Mouse (Mus musculus): ENCODE data around the gene Pxn.
"Not testable (repeated sequence)": the region's sequence is repeated elsewhere in the genome, so short reads cannot be mapped to it uniquely, and the experiment has no call there.

Pxn gene

GRCm38 (mm10) chr5:115509321-115509761, 2.9 kb downstream of the Pxn start:
- DNase-seq (ENCODE audit: low spot score in 2 of 2), result no peak

- no peak for DNase-seq (ENCODE audit: low spot score in 2 of 2)
Measured at GRCm38 (mm10) chr5:115509790-115510689, 3.6 kb downstream of the Pxn start.

GRCm38 (mm10) chr5:115512375-115512774, 5.9 kb downstream of the Pxn start:
- DNase-seq (ENCODE audit: low spot score in 2 of 2), result no peak

- DNase-seq (ENCODE audit: low spot score in 2 of 2), result no peak
Measured at GRCm38 (mm10) chr5:115513246-115513645, 6.8 kb downstream of the Pxn start.

GRCm38 (mm10) chr5:115513721-115514120, 7.2 kb downstream of the Pxn start:
- DNase-seq (ENCODE audit: low spot score in 2 of 2), result no peak

GRCm38 (mm10) chr5:115514346-115514745, 7.9 kb downstream of the Pxn start:
- no peak for DNase-seq (ENCODE audit: low spot score in 2 of 2)

- no peak for DNase-seq (ENCODE audit: low spot score in 2 of 2)
Measured at GRCm38 (mm10) chr5:115514896-115515587, 8.6 kb downstream of the Pxn start.

- no peak for DNase-seq (ENCODE audit: low spot score in 2 of 2)
Measured at GRCm38 (mm10) chr5:115516081-115516907, 9.8 kb downstream of the Pxn start.

- no peak for DNase-seq (ENCODE audit: low spot score in 2 of 2)
Measured at GRCm38 (mm10) chr5:115516908-115517307, 10.4 kb downstream of the Pxn start.

- DNase-seq (ENCODE audit: low spot score in 2 of 2), result no peak
Measured at GRCm38 (mm10) chr5:115517501-115517900, 11.0 kb downstream of the Pxn start.

- not testable (repeated sequence) for DNase-seq (ENCODE audit: low spot score in 2 of 2)
Measured at GRCm38 (mm10) chr5:115518214-115518613, 11.7 kb downstream of the Pxn start.

GRCm38 (mm10) chr5:115520325-115520869, 13.9 kb downstream of the Pxn start:
- no peak for DNase-seq (ENCODE audit: low spot score in 2 of 2)

GRCm38 (mm10) chr5:115521553-115522461, 15.3 kb downstream of the Pxn start:
- DNase-seq (ENCODE audit: low spot score in 2 of 2), result no peak

- DNase-seq (ENCODE audit: low spot score in 2 of 2), result no peak
Measured at GRCm38 (mm10) chr5:115522531-115522930, 16.1 kb downstream of the Pxn start.

- no peak for DNase-seq (ENCODE audit: low spot score in 2 of 2)
Measured at GRCm38 (mm10) chr5:115522981-115523499, 16.6 kb downstream of the Pxn start.

- DNase-seq (ENCODE audit: low spot score in 2 of 2), result no peak
Measured at GRCm38 (mm10) chr5:115523971-115524370, 17.5 kb downstream of the Pxn start.

- no peak for DNase-seq (ENCODE audit: low spot score in 2 of 2)
Measured at GRCm38 (mm10) chr5:115524471-115524870, 18.0 kb downstream of the Pxn start.

- no peak for DNase-seq (ENCODE audit: low spot score in 2 of 2)
Measured at GRCm38 (mm10) chr5:115525416-115525815, 18.9 kb downstream of the Pxn start.

- no peak for DNase-seq (ENCODE audit: low spot score in 2 of 2)
Measured at GRCm38 (mm10) chr5:115525943-115526342, 19.5 kb downstream of the Pxn start.

- DNase-seq (ENCODE audit: low spot score in 2 of 2), result no peak
Measured at GRCm38 (mm10) chr5:115526456-115527202, 20.2 kb downstream of the Pxn start.
